Mouse (Mus musculus) forebrain, embryonic 10.5 days (tissue): ENCODE measurements around the gene Unc13a. TPM values are rescaled to one million over a fixed set of nuclear protein-coding genes. Genes with fewer than 3 reads are reported as not detected.
A peak's percentile ranks its signal among the peaks of the same experiment; 100 is the strongest.

Experiments used
- DNase-seq: peaks from one replicate; pipeline ENCODE4 v3.0.0-alpha.2; 2017; ENCODE audit warnings: low spot score; ENCODE audit errors: extremely low spot score
- H3K27ac ChIP-seq: fragments of 300-500 bp; sonication (generic); 2 replicates; pipeline ENCODE4 v1.5.1; 2016; ENCODE audit warnings: mild to moderate bottlenecking
- H3K27me3 ChIP-seq: fragments of 300-500 bp; sonication (generic); 2 replicates; pipeline ENCODE4 v1.6.1; 2016; ENCODE audit warnings: mild to moderate bottlenecking; ENCODE audit not compliant: poor library complexity, severe bottlenecking
- H3K36me3 ChIP-seq: fragments of 300-500 bp; sonication (generic); replicated peaks from 2 replicates; pipeline ENCODE4 v1.6.1; 2016; ENCODE audit warnings: mild to moderate bottlenecking, moderate library complexity
- H3K4me1 ChIP-seq: fragments of 300-500 bp; sonication (generic); 2 replicates; pipeline ENCODE4 v1.6.1; 2016
- H3K4me3 ChIP-seq: fragments of 300-500 bp; sonication (generic); 2 replicates; pipeline ENCODE4 v1.5.1; 2016; ENCODE audit warnings: mild to moderate bottlenecking, moderate library complexity
- H3K9me3 ChIP-seq: fragments of 300-500 bp; sonication (generic); 2 replicates; pipeline ENCODE4 v1.6.1; 2016; ENCODE audit warnings: mild to moderate bottlenecking, moderate library complexity
- WGBS: fragments of 180-500 bp; shearing (Covaris S2); methylation state at CpG from one replicate; pipeline ENCODE4 v1.1.7; 2016; 5-methylcytosine and 5-hydroxymethylcytosine counted together
- polyA plus RNA-seq: library from polyadenylated mRNA; unstranded; fragments of >200 nt; fragmentation: Nextera tagmentation; extraction: Ambion mirVana; gene quantifications from 2 replicates; pipeline ENCODE4 v1.2.1, GENCODE M21; 2016

Unc13a gene
- polyA plus RNA-seq, 1 experiment from 2014 or later: 3.3 TPM

DNA sequence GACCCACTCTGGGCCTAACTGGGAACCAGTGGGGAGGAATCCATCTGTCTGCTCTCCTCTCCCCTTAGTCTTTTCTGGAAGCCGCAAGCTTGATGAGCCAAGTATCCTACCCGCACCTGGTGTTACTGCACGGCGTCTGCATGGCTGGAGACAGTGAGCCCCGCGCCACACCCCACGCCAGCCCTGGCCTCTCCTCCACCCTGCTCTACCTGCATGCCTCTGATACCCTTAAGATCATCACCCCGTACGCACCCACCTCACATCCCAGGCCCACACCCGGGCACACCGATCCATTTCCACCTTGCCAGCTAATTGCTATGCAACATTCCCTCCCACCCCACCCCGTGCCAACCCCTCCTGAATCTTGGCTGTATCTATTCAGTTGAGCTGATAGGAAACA, 11.3 kb upstream of the Unc13a start:
- Histone ChIP-seq H3K9me3 (peaks cover 7% of the 10 kb centered on the region; the same call in 1 of the 2 replicates), H3K36me3 (no peaks in the 10 kb centered on the region), H3K27me3 (peaks cover 100% of the 10 kb centered on the region), H3K27ac (no peak overlapping the region), H3K4me3 (no peak overlapping the region), H3K4me1 (peaks cover 49% of the 10 kb centered on the region)
- DNase-seq: no peak
- WGBS: 47% methylated on average over 12 of the region's 12 CpGs

- WGBS: 3% methylated on average over 18 of the region's 18 CpGs
- no peaks in the 10 kb centered on the region for H3K36me3 ChIP-seq
- peaks cover 40% of the 10 kb centered on the region for H3K4me1 ChIP-seq
- H3K9me3 ChIP-seq: peaks cover 7% of the 10 kb centered on the region; the same call in 1 of the 2 replicates
- H3K27me3 ChIP-seq: peaks cover 100% of the 10 kb centered on the region
- H3K27ac ChIP-seq: no peak overlapping the region
- no peak for DNase-seq
- no peak overlapping the region for H3K4me3 ChIP-seq
These were observed 9.9 kb upstream of the Unc13a start for GRCm38 (mm10) chr8:71681369-71681915.

- H3K9me3 ChIP-seq: peaks cover 7% of the 10 kb centered on the region; the same call in 1 of the 2 replicates
- no peak for DNase-seq
- H3K27me3 ChIP-seq: peaks cover 100% of the 10 kb centered on the region
- 3% methylated on average over 21 of the region's 21 CpGs for WGBS
- peak overlapping the region; percentile 25 for H3K4me3 ChIP-seq
- H3K27ac ChIP-seq: no peak overlapping the region
- H3K36me3 ChIP-seq: no peaks in the 10 kb centered on the region
- peaks cover 40% of the 10 kb centered on the region for H3K4me1 ChIP-seq
These were observed 8.9 kb upstream of the Unc13a start for GRCm38 (mm10) chr8:71680471-71680870.

DNA sequence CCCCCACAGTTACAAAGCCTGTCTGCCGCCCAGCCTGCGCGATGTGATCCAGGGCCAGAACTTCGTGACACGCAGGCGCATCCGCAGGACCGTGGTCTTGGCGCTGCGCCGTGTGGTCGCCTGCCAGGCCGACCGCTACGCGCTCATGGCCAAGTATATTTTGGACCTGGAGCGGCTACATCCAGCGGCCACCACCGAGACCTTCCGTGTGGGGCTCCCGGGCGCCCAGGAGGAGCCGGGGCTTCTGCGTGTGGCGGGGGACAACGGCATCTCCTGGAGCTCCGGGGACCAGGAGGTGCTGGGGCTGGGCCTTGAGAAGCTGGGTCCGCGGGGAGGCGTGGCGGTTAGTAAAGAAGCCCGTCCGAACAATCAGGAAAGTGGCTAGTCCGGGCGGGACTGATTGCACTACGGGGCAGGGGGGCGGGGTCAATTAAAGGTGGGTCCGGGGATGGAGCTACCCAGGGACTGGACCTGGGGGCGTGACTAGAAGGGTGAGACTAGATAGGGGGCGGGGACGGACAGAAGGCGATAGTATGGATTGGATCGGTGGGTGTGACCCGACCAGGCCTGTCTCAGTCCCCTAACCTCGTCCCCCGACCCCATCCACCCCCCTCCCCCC, 8.1 kb upstream of the Unc13a start:
- H3K27ac ChIP-seq: no peak overlapping the region
- H3K4me1 ChIP-seq: peaks cover 37% of the 10 kb centered on the region
- H3K9me3 ChIP-seq: peaks cover 7% of the 10 kb centered on the region; the same call in 1 of the 2 replicates
- peak overlapping the region; percentile 46 for H3K4me3 ChIP-seq
- H3K27me3 ChIP-seq: peaks cover 100% of the 10 kb centered on the region
- DNase-seq: no peak
- 1% methylated on average over 46 of the region's 46 CpGs for WGBS
- no peaks in the 10 kb centered on the region for H3K36me3 ChIP-seq

GRCm38 (mm10) chr8:71679116-71679515, 7.6 kb upstream of the Unc13a start:
- no peak overlapping the region for H3K27ac ChIP-seq
- 8% methylated on average over 16 of the region's 16 CpGs for WGBS

GRCm38 (mm10) chr8:71678216-71678615, 6.7 kb upstream of the Unc13a start:
- Histone ChIP-seq H3K9me3 (peaks cover 7% of the 10 kb centered on the region; the same call in 1 of the 2 replicates), H3K36me3 (no peaks in the 10 kb centered on the region), H3K27me3 (peaks cover 95% of the 10 kb centered on the region), H3K27ac (no peak overlapping the region), H3K4me1 (peaks cover 34% of the 10 kb centered on the region), H3K4me3 (no peak overlapping the region)
- 54% methylated on average over 4 of the region's 4 CpGs for WGBS
- DNase-seq: no peak

More at GRCm38 (mm10) chr8:71679116-71679515, 7.6 kb upstream of the Unc13a start:
- Histone ChIP-seq H3K4me1 (peaks cover 34% of the 10 kb centered on the region), H3K27me3 (peaks cover 98% of the 10 kb centered on the region), H3K36me3 (no peaks in the 10 kb centered on the region), H3K4me3 (peak overlapping the region; percentile 46), H3K9me3 (peaks cover 7% of the 10 kb centered on the region; the same call in 1 of the 2 replicates)
- no peak for DNase-seq

DNA sequence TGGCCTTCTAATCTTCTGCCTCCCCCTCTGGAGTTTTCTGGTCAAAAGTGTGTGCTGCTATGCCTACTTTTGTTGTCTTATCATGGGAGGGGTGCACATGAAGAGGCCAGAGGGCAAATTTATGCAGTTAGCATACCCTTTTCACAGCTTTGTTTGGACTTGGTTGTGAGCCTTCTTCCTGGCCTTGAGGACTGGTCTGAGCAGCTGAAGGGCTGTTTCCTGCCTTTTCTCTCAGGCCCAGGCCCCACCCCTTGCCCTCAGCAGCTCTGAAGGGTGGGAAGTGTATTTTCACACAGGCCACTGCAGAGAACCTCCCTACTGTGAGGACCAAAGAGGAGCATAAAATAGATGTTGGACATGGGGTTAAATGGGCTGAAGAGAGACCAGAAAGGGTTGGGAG, 6.0 kb upstream of the Unc13a start:
- no peak for DNase-seq
- no peak overlapping the region for H3K27ac ChIP-seq
- H3K4me3 ChIP-seq: no peak overlapping the region
- H3K9me3 ChIP-seq: peaks cover 7% of the 10 kb centered on the region; the same call in 1 of the 2 replicates
- H3K4me1 ChIP-seq: peaks cover 34% of the 10 kb centered on the region
- no peaks in the 10 kb centered on the region for H3K36me3 ChIP-seq
- H3K27me3 ChIP-seq: peaks cover 95% of the 10 kb centered on the region

- Histone ChIP-seq H3K4me3 (peak overlapping the region; percentile 70), H3K9me3 (peaks cover 7% of the 10 kb centered on the region; the same call in 1 of the 2 replicates), H3K27ac (no peak overlapping the region), H3K36me3 (no peaks in the 10 kb centered on the region), H3K4me1 (peaks cover 39% of the 10 kb centered on the region), H3K27me3 (peaks cover 93% of the 10 kb centered on the region)
- WGBS: 41% methylated on average over 9 of the region's 9 CpGs
- DNase-seq: no peak
These were observed 5.2 kb upstream of the Unc13a start for GRCm38 (mm10) chr8:71676803-71677202.

DNA sequence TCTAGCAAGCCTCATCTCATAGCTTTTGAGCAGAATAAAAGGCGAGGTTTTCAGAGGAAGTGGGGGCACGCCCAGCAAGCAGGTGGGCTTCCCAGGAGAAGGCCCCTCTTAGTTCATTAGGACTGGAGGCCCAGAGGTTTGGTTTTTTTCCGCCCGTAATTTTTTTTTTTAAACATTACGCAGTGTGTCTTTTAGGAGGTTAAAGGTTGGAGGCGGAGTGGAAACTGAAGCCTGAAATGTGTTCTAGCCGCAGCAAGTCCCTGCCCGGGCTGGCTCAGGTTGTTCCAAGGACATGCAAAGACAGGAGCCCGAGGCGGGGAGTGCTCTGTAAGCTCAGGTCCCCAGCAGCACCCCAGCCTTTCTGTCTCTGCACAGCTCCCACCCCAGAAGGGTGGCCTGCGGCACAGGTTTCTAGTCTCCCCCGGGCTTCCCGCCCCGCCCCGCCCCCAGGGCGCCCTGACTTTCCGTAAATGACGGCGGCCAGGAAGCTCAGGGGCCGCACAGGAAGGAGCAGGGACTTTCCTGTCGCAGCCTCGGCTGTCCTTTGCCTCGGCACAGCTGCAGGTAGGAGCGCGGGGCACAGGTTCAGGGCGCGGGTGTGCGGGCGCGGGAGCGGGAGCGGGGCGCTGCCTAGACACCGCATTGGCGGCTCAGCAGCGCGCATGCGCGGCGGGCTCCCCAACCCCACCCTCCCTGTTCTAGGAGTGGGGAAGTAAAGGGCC, 4.6 kb upstream of the Unc13a start, which contains the start of gene Jak3:
Jak3 (plus strand) TSS at position 277 of the 722 bp plus-strand sequence.
- H3K27me3 ChIP-seq: peaks cover 91% of the 10 kb centered on the region
- peak within 1 kb of the TSS; percentile 83 for H3K27ac ChIP-seq

DNA sequence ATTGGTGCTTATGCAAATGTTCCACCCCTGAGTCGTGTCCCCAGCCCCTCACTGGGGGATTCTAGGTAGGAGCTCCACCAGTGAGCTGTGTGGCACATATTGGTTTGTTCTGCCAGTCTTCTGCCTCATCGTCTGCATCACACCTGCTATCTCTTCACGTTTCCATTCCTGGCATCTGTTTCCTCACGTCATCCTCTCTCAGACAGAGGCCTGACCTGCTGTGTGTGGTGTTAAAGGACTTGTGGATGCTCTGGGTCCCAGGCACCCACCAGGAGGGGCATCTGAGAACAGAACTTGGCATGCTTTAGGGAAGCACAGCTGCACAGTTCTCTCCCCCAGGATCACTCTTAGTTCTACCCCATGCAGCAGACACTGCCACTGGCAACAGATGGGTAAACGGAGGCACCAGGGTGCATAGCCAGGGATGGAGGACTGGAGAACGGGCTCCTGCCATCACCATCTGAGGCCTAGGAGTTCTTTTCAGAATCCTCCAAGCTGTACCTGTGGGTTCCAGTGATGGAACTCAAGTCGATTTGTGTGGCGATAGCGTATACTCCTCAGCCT, 4.0 kb upstream of the Unc13a start:
- DNase-seq: no peak
- WGBS: 35% methylated on average over 9 of the region's 9 CpGs
- H3K36me3 ChIP-seq: no peaks in the 10 kb centered on the region
- H3K4me3 ChIP-seq: peak overlapping the region; percentile 70
- H3K9me3 ChIP-seq: peaks cover 7% of the 10 kb centered on the region; the same call in 1 of the 2 replicates
- peaks cover 91% of the 10 kb centered on the region for H3K27me3 ChIP-seq
- no peak overlapping the region for H3K27ac ChIP-seq
- peaks cover 47% of the 10 kb centered on the region for H3K4me1 ChIP-seq

More for the DNA sequence above, 4.6 kb upstream of the Unc13a start, which contains the start of gene Jak3:
- Histone ChIP-seq H3K9me3 (peaks cover 7% of the 10 kb centered on the region; the same call in 1 of the 2 replicates), H3K4me3 (peak within 1 kb of the TSS; percentile 70), H3K4me1 (peaks cover 45% of the 10 kb centered on the region), H3K36me3 (no peaks in the 10 kb centered on the region)
- no peak for DNase-seq
- WGBS: 2% methylated on average over 40 of the region's 40 CpGs

GRCm38 (mm10) chr8:71674071-71674470, 2.5 kb upstream of the Unc13a start:
- 66% methylated on average over 2 of the region's 2 CpGs for WGBS
- no peaks in the 10 kb centered on the region for H3K36me3 ChIP-seq
- H3K27me3 ChIP-seq: peaks cover 91% of the 10 kb centered on the region
- no peak overlapping the region for H3K4me3 ChIP-seq
- peaks cover 41% of the 10 kb centered on the region for H3K4me1 ChIP-seq
- peaks cover 7% of the 10 kb centered on the region; the same call in 1 of the 2 replicates for H3K9me3 ChIP-seq
- no peak for DNase-seq
- no peak overlapping the region for H3K27ac ChIP-seq

DNA sequence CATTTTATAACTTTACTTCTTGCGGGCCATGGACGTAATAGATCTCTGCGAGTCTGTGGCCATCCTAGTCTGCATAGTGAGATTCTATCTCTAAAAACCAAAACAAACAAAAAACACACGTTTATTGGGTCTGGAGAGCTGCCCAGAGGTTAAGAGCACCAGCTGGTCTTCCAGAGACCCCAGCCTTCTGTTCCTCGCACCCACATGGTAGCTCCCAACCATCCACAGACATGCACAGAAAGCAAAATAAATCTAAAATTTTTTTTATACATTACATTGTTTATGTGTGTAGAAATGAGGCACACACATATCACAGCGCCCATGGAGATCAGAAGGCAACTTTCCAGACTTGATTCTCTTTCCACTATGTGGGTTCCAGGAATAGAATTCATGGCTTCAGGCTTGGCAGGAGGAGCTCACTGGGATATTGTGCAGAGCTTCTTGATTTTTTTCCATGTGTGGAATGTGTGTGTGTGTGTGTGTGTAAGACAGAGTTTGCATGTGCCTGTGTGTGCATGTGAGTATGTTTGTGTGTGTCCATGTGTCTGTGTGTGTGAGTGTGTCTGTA, 695 bp upstream of the Unc13a start:
- H3K9me3 ChIP-seq: no peaks in the 10 kb centered on the region
- H3K27ac ChIP-seq: peak overlapping the region; percentile 82; the same call in 1 of the 2 replicates
- peaks cover 91% of the 10 kb centered on the region for H3K27me3 ChIP-seq
- no peak for DNase-seq
- WGBS: 69% methylated on average over 6 of the region's 6 CpGs
- peak overlapping the region; percentile 63 for H3K4me3 ChIP-seq
- H3K4me1 ChIP-seq: peaks cover 56% of the 10 kb centered on the region
- no peaks in the 10 kb centered on the region for H3K36me3 ChIP-seq
